Mouse (Mus musculus) layer of hippocampus, adult 11-12 months (tissue): Measurements from ENCODE around the gene Tlx2.

Source experiments
- DNase-seq: peaks from one replicate; pipeline ENCODE4 v3.0.0; 2022; ENCODE audit warnings: low spot score

Tlx2 gene

GRCm38 (mm10) chr6:83070247-83070310, at the start of gene Tlx2:
Tlx2 (minus strand) TSS chr6:83070293.
- no peak for DNase-seq

- peak; percentile 43 for DNase-seq
Observed at GRCm38 (mm10) chr6:83119734-83120051, 49.6 kb upstream of the Tlx2 start.

GRCm38 (mm10) chr6:83118825-83119733, 49.0 kb upstream of the Tlx2 start:
- DNase-seq: no peak

GRCm38 (mm10) chr6:83118369-83118768, 48.3 kb upstream of the Tlx2 start:
- no peak for DNase-seq

GRCm38 (mm10) chr6:83117616-83118015, 47.5 kb upstream of the Tlx2 start:
- DNase-seq: no peak

- no peak for DNase-seq
Observed at GRCm38 (mm10) chr6:83117165-83117438, 47.0 kb upstream of the Tlx2 start.

- no peak for DNase-seq
Observed at GRCm38 (mm10) chr6:83116373-83117164, 46.5 kb upstream of the Tlx2 start.

- peak; percentile 33 for DNase-seq
Observed at GRCm38 (mm10) chr6:83115682-83116372, 45.7 kb upstream of the Tlx2 start.

- DNase-seq: peak; percentile 91
Observed at GRCm38 (mm10) chr6:83115011-83115671, 45.0 kb upstream of the Tlx2 start, which contains the start of gene Mogs. Mogs (plus strand) TSS chr6:83115496.

GRCm38 (mm10) chr6:83111510-83112136, 41.5 kb upstream of the Tlx2 start:
- DNase-seq: no peak

- DNase-seq: peak; percentile 79
Observed at GRCm38 (mm10) chr6:83108762-83109668, 38.9 kb upstream of the Tlx2 start, which contains the start of gene Mrpl53. Mrpl53 (plus strand) TSS chr6:83109040.

GRCm38 (mm10) chr6:83107566-83108400, 37.7 kb upstream of the Tlx2 start:
- peak; percentile 81 for DNase-seq

- DNase-seq: peak; percentile 52
Observed at GRCm38 (mm10) chr6:83104158-83104557, 34.1 kb upstream of the Tlx2 start.

GRCm38 (mm10) chr6:83103130-83103650, 33.1 kb upstream of the Tlx2 start:
- DNase-seq: no peak

GRCm38 (mm10) chr6:83101688-83102556, 31.8 kb upstream of the Tlx2 start:
- no peak for DNase-seq

- DNase-seq: peak; percentile 94
Observed at GRCm38 (mm10) chr6:83101316-83101687, 31.2 kb upstream of the Tlx2 start, which contains the start of the genes Ccdc142 and Gm42688. Ccdc142 (plus strand) TSS chr6:83101601. Gm42688 (plus strand) TSS chr6:83101617.

GRCm38 (mm10) chr6:83098411-83098810, 28.3 kb upstream of the Tlx2 start:
- DNase-seq: no peak

GRCm38 (mm10) chr6:83095968-83096367, 25.9 kb upstream of the Tlx2 start:
- no peak for DNase-seq
